Mouse (Mus musculus) cerebellum, adult 2 months (tissue): ENCODE measurements around the gene Gm45837.

Experiments
- CTCF ChIP-seq: fragments of 200-500 bp; IDR thresholded peaks from 2 replicates; pipeline ENCODE4 v1.5.1; 2011; ENCODE audit warnings: low read depth, mild to moderate bottlenecking, control low read depth, low read length, moderate library complexity, borderline replicate concordance; ENCODE audit not compliant: insufficient read depth
- POLR2A ChIP-seq: fragments of 200-500 bp; IDR thresholded peaks from 2 replicates; pipeline ENCODE4 v1.6.1; 2011; ENCODE audit warnings: low read length, control low read depth, borderline replicate concordance; ENCODE audit not compliant: insufficient read depth

GRCm38 (mm10) chr7:101422069-101422468 lies 11.4 kb downstream of the Gm45837 start:
- TF ChIP-seq CTCF (no peak), POLR2A (no peak)
